ENCODE assay signal across 1 mouse cellular context in the genomic region with DNA sequence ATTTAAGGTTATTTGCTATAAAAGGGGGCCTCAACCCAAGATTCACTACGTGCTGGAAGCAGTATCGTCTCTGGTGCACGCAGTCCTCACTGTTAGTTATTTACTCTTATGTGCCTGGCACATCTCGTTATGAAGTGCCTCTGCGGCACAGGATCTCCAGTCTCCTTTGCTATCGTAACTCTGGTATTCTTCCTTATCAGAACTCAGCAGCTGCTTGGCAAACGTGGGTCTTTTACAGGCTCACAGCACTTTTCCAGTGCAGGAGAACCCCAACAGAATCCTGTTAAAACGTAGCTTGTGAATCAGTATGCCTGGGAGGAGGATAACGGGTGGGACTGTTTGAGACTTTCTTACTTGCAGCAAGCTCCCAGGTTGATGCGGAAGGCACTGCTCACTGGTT.
TF ChIP-seq lines count a peak whose summit lies in the region.

No protein-coding gene starts in this region.

TF ChIP-seq in MEL, 35 proteins besides CTCF, POLR2A, EP300 and RAD21 (continued from another document):
- TF ChIP-seq MAFK (IDR thresholded peaks at IDR 0.05; ENCODE audit: borderline replicate concordance, low read depth, low read length) (no peak), USF2 (IDR thresholded peaks at IDR 0.05; ENCODE audit: borderline replicate concordance in 1 of 2, insufficient read depth in 1 of 2, low read depth in 1 of 2, low read length in 2 of 2) (no peak), GABPA (IDR thresholded peaks at IDR 0.05; ENCODE audit: low read depth, low read length) (no peak), ETS1 (IDR thresholded peaks at IDR 0.05; ENCODE audit: low read depth, low read length) (peak; percentile 86), TAL1 (IDR thresholded peaks at IDR 0.05; ENCODE audit: low read length) (peak; percentile 79), TCF12 (IDR thresholded peaks at IDR 0.05; ENCODE audit: low read depth, low read length) (peak; percentile 89), ZMIZ1 (IDR thresholded peaks at IDR 0.05; ENCODE audit: low read depth, low read length) (no peak), ZC3H11A (IDR thresholded peaks at IDR 0.05; ENCODE audit: low read depth, low read length) (no peak; the same call in 1 of the 2 replicates), MEF2A (IDR thresholded peaks at IDR 0.05; ENCODE audit: extremely low read depth, insufficient replicate concordance, low read depth, low read length, poor library complexity, severe bottlenecking) (no peak), SMC3 (IDR thresholded peaks at IDR 0.05; ENCODE audit: low read depth, low read length) (no peak), E2F4 (IDR thresholded peaks at IDR 0.05; ENCODE audit: borderline replicate concordance, low read depth, low read length) (no peak), UBTF (IDR thresholded peaks at IDR 0.05; ENCODE audit: borderline replicate concordance, insufficient read depth, low read depth, low read length) (no peak), KAT2A (conservative IDR thresholded peaks at IDR 0.05; ENCODE audit: low read depth, low read length) (no peak), GATA1 (IDR thresholded peaks at IDR 0.05; ENCODE audit: low read depth, low read length) (peak; percentile 78), ZKSCAN1 (IDR thresholded peaks at IDR 0.05; ENCODE audit: low read depth, low read length) (no peak), ELF1 (IDR thresholded peaks at IDR 0.05; ENCODE audit: low read depth, low read length) (no peak), MAZ (IDR thresholded peaks at IDR 0.05; ENCODE audit: low read depth, low read length) (no peak), RCOR1 (IDR thresholded peaks at IDR 0.05; ENCODE audit: low read depth, low read length) (peak; percentile 58; the same call in 1 of the 2 replicates), CHD2 (IDR thresholded peaks at IDR 0.05; ENCODE audit: low read length) (no peak), CHD1 (IDR thresholded peaks at IDR 0.05; ENCODE audit: low read depth, low read length) (peak; percentile 46; the same call in 1 of the 2 replicates)
